Mouse (Mus musculus) brain, embryonic 18.5 days (tissue): ENCODE data around the gene Suco.

Experiments
- DNase-seq: peaks from one replicate; pipeline ENCODE4 v3.0.0-alpha.2; 2012; ENCODE audit warnings: low read depth, low spot score

Suco gene

GRCm38 (mm10) chr1:161894126-161894525 lies 17.6 kb upstream of the Suco start:
- no peak for DNase-seq

- no peak for DNase-seq
These were observed 12.3 kb upstream of the Suco start for GRCm38 (mm10) chr1:161888823-161889222.

- no peak for DNase-seq
These were observed 11.3 kb upstream of the Suco start for GRCm38 (mm10) chr1:161887679-161888260.

- no peak for DNase-seq
These were observed 9.3 kb upstream of the Suco start for GRCm38 (mm10) chr1:161885762-161886161.

- DNase-seq = no peak
These were observed 1.2 kb upstream of the Suco start for GRCm38 (mm10) chr1:161877580-161878142.

- no peak for DNase-seq
These were observed 553 bp downstream of the Suco start for GRCm38 (mm10) chr1:161875706-161876552.

- no peak for DNase-seq
These were observed 7.1 kb downstream of the Suco start for GRCm38 (mm10) chr1:161869422-161869821.

- no peak for DNase-seq
These were observed 8.1 kb downstream of the Suco start for GRCm38 (mm10) chr1:161868413-161868812.

GRCm38 (mm10) chr1:161863742-161864141 lies 12.7 kb downstream of the Suco start:
- DNase-seq = no peak

GRCm38 (mm10) chr1:161859248-161859647 lies 17.2 kb downstream of the Suco start:
- no peak for DNase-seq

GRCm38 (mm10) chr1:161826677-161827076 lies 49.8 kb downstream of the Suco start:
- no peak for DNase-seq

GRCm38 (mm10) chr1:161809428-161809827 lies 67.1 kb downstream of the Suco start:
- DNase-seq = no peak

GRCm38 (mm10) chr1:161808980-161809379 lies 67.5 kb downstream of the Suco start:
- no peak for DNase-seq

GRCm38 (mm10) chr1:161804541-161804971 lies 71.9 kb downstream of the Suco start:
- no peak for DNase-seq

GRCm38 (mm10) chr1:161801321-161801720 lies 75.2 kb downstream of the Suco start:
- DNase-seq = no peak

GRCm38 (mm10) chr1:161800256-161800655 lies 76.2 kb downstream of the Suco start:
- DNase-seq = no peak

- DNase-seq = no peak
These were observed 76.7 kb downstream of the Suco start for GRCm38 (mm10) chr1:161799791-161800190.

GRCm38 (mm10) chr1:161798866-161799265 lies 77.6 kb downstream of the Suco start:
- DNase-seq = no peak

GRCm38 (mm10) chr1:161794447-161795211 lies 81.9 kb downstream of the Suco start:
- DNase-seq = no peak

GRCm38 (mm10) chr1:161793321-161793720 lies 83.2 kb downstream of the Suco start:
- no peak for DNase-seq

GRCm38 (mm10) chr1:161792687-161792969 lies 83.9 kb downstream of the Suco start:
- DNase-seq = no peak
